Mouse (Mus musculus): ENCODE results near the gene Tmem214. TPM values are rescaled to one million over a fixed set of nuclear protein-coding genes. Genes with fewer than 3 reads are reported as not detected.

The Tmem214 gene
- polyA plus RNA-seq, 1 experiment from 2014 or later: 57.5 TPM

GRCm38 (mm10) chr5:30915974-30916433 lies 48.2 kb downstream of the Tmem214 start:
- Histone ChIP-seq H3K36me3 (peaks cover 12% of the 10 kb centered on the region; the same call in 1 of the 2 replicates), H3K4me2 (peak overlapping the region; percentile 74), H3K9ac (peak overlapping the region; percentile 64; the same call in 1 of the 2 replicates), H3K9me3 (replicated peaks) (no peaks in the 10 kb centered on the region), H3K27ac (peak overlapping the region; percentile 94), H3K4me1 (replicated peaks) (peaks cover 66% of the 10 kb centered on the region), H3K27me3 (no peaks in the 10 kb centered on the region), H3K4me3 (peak overlapping the region; percentile 55)
- WGBS: 0% methylated on average over 7 of the region's 7 CpGs
- peak; percentile 76 for ATAC-seq (replicated peaks; ENCODE audit: insufficient number of reproducible peaks, insufficient read depth, low FRiP score, low read depth)

- no peaks in the 10 kb centered on the region for H3K27me3 ChIP-seq
- H3K36me3 ChIP-seq: peaks cover 12% of the 10 kb centered on the region; the same call in 1 of the 2 replicates
- H3K9me3 ChIP-seq (replicated peaks): no peaks in the 10 kb centered on the region
- no peak for ATAC-seq (replicated peaks; ENCODE audit: insufficient number of reproducible peaks, insufficient read depth, low FRiP score, low read depth)
- H3K27ac ChIP-seq: peak overlapping the region; percentile 94
- no peak overlapping the region for H3K4me3 ChIP-seq
- no peak overlapping the region for H3K4me2 ChIP-seq
- no peak overlapping the region for H3K9ac ChIP-seq
- peaks cover 63% of the 10 kb centered on the region for H3K4me1 ChIP-seq (replicated peaks)
- WGBS: 93% methylated on average over 9 of the region's 9 CpGs
Measured at GRCm38 (mm10) chr5:30916841-30917240, 49.0 kb downstream of the Tmem214 start.

DNA sequence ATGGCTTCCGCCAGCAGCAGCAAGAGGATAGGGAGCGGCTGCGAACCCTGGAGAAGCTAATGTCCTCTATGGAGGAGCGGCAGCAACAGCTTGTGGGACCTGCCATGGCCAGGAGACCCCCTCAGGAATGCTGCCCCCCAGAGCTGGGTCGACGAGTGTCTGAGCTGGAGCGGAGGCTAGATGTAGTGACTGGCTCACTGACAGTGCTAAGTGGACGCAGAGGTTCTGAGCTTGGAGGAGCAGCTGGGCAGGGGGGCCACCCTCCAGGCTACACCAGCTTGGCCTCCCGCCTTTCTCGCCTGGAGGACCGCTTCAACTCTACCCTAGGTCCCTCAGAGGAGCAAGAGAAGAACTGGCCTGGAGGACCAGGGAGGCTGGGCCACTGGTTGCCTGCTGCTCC lies 49.5 kb downstream of the Tmem214 start:
- Histone ChIP-seq H3K27ac (no peak overlapping the region), H3K36me3 (peaks cover 12% of the 10 kb centered on the region; the same call in 1 of the 2 replicates), H3K4me3 (no peak overlapping the region), H3K4me2 (no peak overlapping the region), H3K27me3 (no peaks in the 10 kb centered on the region), H3K4me1 (replicated peaks) (peaks cover 63% of the 10 kb centered on the region), H3K9ac (no peak overlapping the region), H3K9me3 (replicated peaks) (no peaks in the 10 kb centered on the region)
- WGBS: 82% methylated on average over 11 of the region's 11 CpGs
- ATAC-seq (replicated peaks; ENCODE audit: insufficient number of reproducible peaks, insufficient read depth, low FRiP score, low read depth): no peak

DNA sequence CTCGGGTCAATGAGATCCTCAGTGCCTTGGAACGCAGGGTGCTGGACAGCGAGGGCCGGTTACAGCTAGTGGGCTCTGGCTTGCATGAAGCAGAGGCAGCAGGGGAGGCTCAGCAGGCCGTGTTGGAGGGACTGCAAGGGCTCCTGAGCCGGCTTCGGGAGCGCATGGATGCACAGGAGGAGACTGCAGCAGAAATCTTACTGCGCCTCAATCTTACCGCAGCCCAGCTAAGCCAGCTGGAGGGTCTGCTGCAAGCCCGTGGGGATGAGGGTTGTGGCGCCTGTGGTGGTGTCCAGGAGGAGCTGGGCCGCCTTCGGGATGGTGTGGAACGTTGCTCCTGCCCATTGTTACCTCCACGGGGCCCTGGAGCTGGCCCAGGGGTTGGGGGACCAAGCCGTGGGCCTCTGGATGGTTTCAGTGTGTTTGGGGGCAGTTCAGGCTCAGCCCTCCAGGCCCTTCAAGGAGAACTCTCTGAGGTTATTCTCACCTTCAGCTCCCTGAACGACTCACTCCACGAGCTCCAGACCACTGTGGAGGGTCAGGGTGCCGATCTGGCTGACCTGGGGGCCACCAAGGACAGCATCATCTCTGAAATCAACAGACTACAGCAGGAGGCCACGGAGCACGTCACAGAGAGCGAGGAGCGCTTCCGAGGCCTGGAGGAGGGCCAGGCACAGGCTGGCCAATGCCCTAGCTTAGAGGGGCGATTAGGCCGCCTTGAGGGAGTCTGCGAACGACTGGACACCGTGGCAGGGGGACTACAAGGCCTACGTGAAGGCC lies 50.3 kb downstream of the Tmem214 start:
- no peaks in the 10 kb centered on the region for H3K27me3 ChIP-seq
- H3K36me3 ChIP-seq: peaks cover 12% of the 10 kb centered on the region; the same call in 1 of the 2 replicates
- no peak overlapping the region for H3K9ac ChIP-seq
- ATAC-seq (replicated peaks; ENCODE audit: insufficient number of reproducible peaks, insufficient read depth, low FRiP score, low read depth): no peak
- peaks cover 63% of the 10 kb centered on the region for H3K4me1 ChIP-seq (replicated peaks)
- H3K4me3 ChIP-seq: no peak overlapping the region
- no peak overlapping the region for H3K4me2 ChIP-seq
- no peaks in the 10 kb centered on the region for H3K9me3 ChIP-seq (replicated peaks)
- H3K27ac ChIP-seq: no peak overlapping the region
- 85% methylated on average over 31 of the region's 31 CpGs for WGBS

GRCm38 (mm10) chr5:30918691-30919090 lies 50.9 kb downstream of the Tmem214 start:
- peaks cover 58% of the 10 kb centered on the region for H3K4me1 ChIP-seq (replicated peaks)
- no peak for ATAC-seq (replicated peaks; ENCODE audit: insufficient number of reproducible peaks, insufficient read depth, low FRiP score, low read depth)
- no peak overlapping the region for H3K9ac ChIP-seq

GRCm38 (mm10) chr5:30919831-30920614 lies 52.2 kb downstream of the Tmem214 start:
- Histone ChIP-seq H3K36me3 (peaks cover 12% of the 10 kb centered on the region; the same call in 1 of the 2 replicates), H3K4me3 (no peak overlapping the region), H3K27ac (no peak overlapping the region), H3K9ac (no peak overlapping the region; the same call in 1 of the 2 replicates), H3K27me3 (no peaks in the 10 kb centered on the region), H3K4me1 (replicated peaks) (peaks cover 52% of the 10 kb centered on the region), H3K4me2 (no peak overlapping the region), H3K9me3 (replicated peaks) (no peaks in the 10 kb centered on the region)
- 70% methylated on average over 11 of the region's 11 CpGs for WGBS
- no peak for ATAC-seq (replicated peaks; ENCODE audit: insufficient number of reproducible peaks, insufficient read depth, low FRiP score, low read depth)

More at GRCm38 (mm10) chr5:30918691-30919090, 50.9 kb downstream of the Tmem214 start:
- Histone ChIP-seq H3K4me2 (no peak overlapping the region), H3K36me3 (peaks cover 12% of the 10 kb centered on the region; the same call in 1 of the 2 replicates), H3K4me3 (no peak overlapping the region), H3K9me3 (replicated peaks) (no peaks in the 10 kb centered on the region), H3K27ac (no peak overlapping the region), H3K27me3 (no peaks in the 10 kb centered on the region)
- 84% methylated on average over 8 of the region's 8 CpGs for WGBS

DNA sequence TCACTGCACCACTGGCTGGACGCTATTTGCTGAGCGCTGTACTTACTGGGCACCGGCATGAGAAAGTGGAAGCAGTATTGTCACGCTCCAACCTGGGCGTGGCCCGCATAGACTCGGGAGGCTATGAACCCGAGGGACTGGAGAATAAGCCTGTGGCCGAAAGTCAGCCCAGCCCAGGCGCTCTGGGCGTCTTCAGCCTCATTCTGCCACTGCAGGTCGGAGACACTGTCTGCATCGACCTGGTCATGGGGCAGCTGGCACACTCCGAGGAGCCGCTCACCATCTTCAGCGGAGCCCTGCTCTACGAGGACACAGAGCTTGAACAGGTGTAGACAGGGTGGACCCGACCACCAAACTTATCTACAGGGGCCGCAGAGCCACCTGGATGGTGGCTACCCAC lies 52.8 kb downstream of the Tmem214 start:
- Histone ChIP-seq H3K36me3 (peaks cover 12% of the 10 kb centered on the region; the same call in 1 of the 2 replicates), H3K9me3 (replicated peaks) (no peaks in the 10 kb centered on the region), H3K9ac (no peak overlapping the region; the same call in 1 of the 2 replicates), H3K4me1 (replicated peaks) (peaks cover 48% of the 10 kb centered on the region), H3K4me3 (no peak overlapping the region), H3K4me2 (peak overlapping the region; percentile 79), H3K27ac (no peak overlapping the region), H3K27me3 (no peaks in the 10 kb centered on the region)
- no peak for ATAC-seq (replicated peaks; ENCODE audit: insufficient number of reproducible peaks, insufficient read depth, low FRiP score, low read depth)
- 68% methylated on average over 19 of the region's 19 CpGs for WGBS

GRCm38 (mm10) chr5:30921256-30922033 lies 53.6 kb downstream of the Tmem214 start, which contains the start of gene Khk:
TSS of gene Khk (plus strand) at chr5:30921431.
- Histone ChIP-seq H3K27ac (peak within 1 kb of the TSS; percentile 84), H3K27me3 (no peaks in the 10 kb centered on the region), H3K36me3 (peaks cover 12% of the 10 kb centered on the region; the same call in 1 of the 2 replicates), H3K9ac (peak within 1 kb of the TSS; percentile 62), H3K9me3 (replicated peaks) (no peaks in the 10 kb centered on the region), H3K4me2 (peak within 1 kb of the TSS; percentile 79), H3K4me3 (peak within 1 kb of the TSS; percentile 60), H3K4me1 (replicated peaks) (peaks cover 41% of the 10 kb centered on the region)
- peak; percentile 83 for ATAC-seq (replicated peaks; ENCODE audit: insufficient number of reproducible peaks, insufficient read depth, low FRiP score, low read depth)
- WGBS: 2% methylated on average over 39 of the region's 40 CpGs

DNA sequence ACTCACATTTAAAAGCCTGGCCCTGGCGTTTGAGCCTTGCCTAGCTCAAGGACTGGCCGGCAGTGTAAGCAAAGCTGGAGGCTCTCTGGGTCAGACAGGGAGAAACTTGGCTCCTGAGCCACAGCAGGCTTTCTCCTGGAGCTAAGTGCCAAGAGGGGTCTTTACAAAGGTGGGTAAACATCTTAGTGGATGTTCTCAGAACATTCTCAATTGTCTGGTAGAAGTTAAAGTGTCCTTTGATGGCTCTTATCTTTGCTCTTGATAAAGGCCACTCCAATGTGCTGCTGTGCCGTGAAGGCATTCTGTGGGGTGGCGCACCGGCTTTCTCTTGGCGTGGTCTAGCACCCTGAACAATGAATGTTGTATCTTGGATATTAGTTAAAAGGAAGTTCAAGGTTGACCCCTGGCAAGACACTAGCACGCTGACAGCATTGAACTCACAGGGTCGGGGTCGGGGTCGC lies 54.8 kb downstream of the Tmem214 start:
- Histone ChIP-seq H3K27ac (no peak overlapping the region; the same call in 1 of the 2 replicates), H3K4me2 (peak overlapping the region; percentile 79), H3K9ac (0 out of 2 replicates have a peak overlapping the region, but pooled peaks have one; percentile 13), H3K27me3 (no peaks in the 10 kb centered on the region), H3K4me1 (replicated peaks) (peaks cover 29% of the 10 kb centered on the region), H3K9me3 (replicated peaks) (no peaks in the 10 kb centered on the region), H3K36me3 (peaks cover 5% of the 10 kb centered on the region; the same call in 1 of the 2 replicates), H3K4me3 (peak overlapping the region; percentile 60; the same call in 1 of the 2 replicates)
- 40% methylated on average over 10 of the region's 10 CpGs for WGBS
- no peak for ATAC-seq (replicated peaks; ENCODE audit: insufficient number of reproducible peaks, insufficient read depth, low FRiP score, low read depth)

DNA sequence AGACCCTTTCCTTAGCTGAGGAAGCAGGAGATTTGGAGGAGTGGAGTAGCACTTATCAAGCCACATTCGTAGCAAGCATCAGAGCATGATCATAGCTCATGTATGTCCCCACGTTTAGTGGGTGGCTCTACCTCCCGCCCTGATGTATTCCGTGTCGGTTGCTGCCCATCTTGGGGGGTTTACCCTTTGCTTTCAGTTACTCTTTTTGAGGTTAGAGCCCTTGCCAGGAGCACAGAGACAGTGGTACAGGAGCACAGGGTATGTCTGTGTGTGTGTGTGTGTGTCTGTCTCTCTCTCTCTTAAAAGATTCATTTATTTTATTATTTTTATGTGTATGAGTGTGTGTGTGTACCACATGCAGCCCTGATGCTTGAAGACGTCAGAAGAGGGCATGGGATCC lies 55.3 kb downstream of the Tmem214 start:
- H3K4me3 ChIP-seq: no peak overlapping the region
- H3K9me3 ChIP-seq (replicated peaks): no peaks in the 10 kb centered on the region
- H3K4me1 ChIP-seq (replicated peaks): peaks cover 27% of the 10 kb centered on the region
- H3K9ac ChIP-seq: no peak overlapping the region
- no peak for ATAC-seq (replicated peaks; ENCODE audit: insufficient number of reproducible peaks, insufficient read depth, low FRiP score, low read depth)
- H3K27ac ChIP-seq: no peak overlapping the region
- no peaks in the 10 kb centered on the region for H3K27me3 ChIP-seq
- H3K36me3 ChIP-seq: peaks cover 4% of the 10 kb centered on the region; the same call in 1 of the 2 replicates
- WGBS: 78% methylated on average over 6 of the region's 6 CpGs
- H3K4me2 ChIP-seq: peak overlapping the region; percentile 79

Data from heart, embryonic 15.5 days (tissue).